Mouse (Mus musculus) embryonic facial prominence, embryonic 14.5 days (tissue): ENCODE results near the gene Tepsin. TPM values are rescaled to one million over a fixed set of nuclear protein-coding genes. Genes with fewer than 3 reads are reported as not detected.

Experiments used
- ATAC-seq: fragments of 200-750 bp; cut with Nextera tagmentation; 2 replicates; pipeline ENCODE4 v1.8.0; 2017; ENCODE audit warnings: low read depth, moderate number of reproducible peaks, moderate TSS enrichment
- DNase-seq: peaks from one replicate; pipeline ENCODE4 v3.0.0-alpha.2; 2015; ENCODE audit warnings: low spot score
- H3K27ac ChIP-seq: fragments of 300-500 bp; sonication (generic); replicated peaks from 2 replicates; pipeline ENCODE4 v1.5.1; 2014; ENCODE audit warnings: low read depth, mild to moderate bottlenecking, low read length, moderate library complexity
- H3K27me3 ChIP-seq: fragments of 300-500 bp; sonication (generic); replicated peaks from 2 replicates; pipeline ENCODE4 v1.6.1; 2014; ENCODE audit warnings: low read length; ENCODE audit not compliant: control insufficient read depth, insufficient read depth
- H3K36me3 ChIP-seq: fragments of 300-500 bp; sonication (generic); 2 replicates; pipeline ENCODE4 v1.6.1; 2014; ENCODE audit warnings: low read length, mixed read lengths; ENCODE audit not compliant: control insufficient read depth, insufficient read depth
- H3K4me1 ChIP-seq: fragments of 300-500 bp; sonication (generic); 2 replicates; pipeline ENCODE4 v1.6.1; 2014; ENCODE audit warnings: antibody characterized with exemption, low read length; ENCODE audit not compliant: control insufficient read depth, insufficient read depth
- H3K4me2 ChIP-seq: fragments of 300-500 bp; sonication (generic); 2 replicates; pipeline ENCODE4 v1.6.1; 2014; ENCODE audit warnings: low read depth, mild to moderate bottlenecking, low read length, moderate library complexity, mixed read lengths
- H3K4me3 ChIP-seq: fragments of 300-500 bp; sonication (generic); 2 replicates; pipeline ENCODE4 v1.5.1; 2014; ENCODE audit warnings: low read depth, mild to moderate bottlenecking, low read length
- H3K9ac ChIP-seq: fragments of 300-500 bp; sonication (generic); 2 replicates; pipeline ENCODE4 v1.6.1; 2014; ENCODE audit warnings: low read depth, mild to moderate bottlenecking, low read length, moderate library complexity, mixed read lengths
- H3K9me3 ChIP-seq: fragments of 300-500 bp; sonication (generic); 2 replicates; pipeline ENCODE4 v1.6.1; 2016; ENCODE audit warnings: low read length; ENCODE audit not compliant: control insufficient read depth
- WGBS: fragments of 180-500 bp; shearing (Covaris S2); extraction: QIAGEN DNeasy Blood & Tissue Kit; methylation state at CpG from one replicate; pipeline ENCODE4 v1.1.7; 2014; 5-methylcytosine and 5-hydroxymethylcytosine counted together
- polyA plus RNA-seq: library from polyadenylated mRNA; unstranded; fragments of >200 nt; fragmentation: Nextera tagmentation; extraction: Ambion mirVana; gene quantifications from 2 replicates; pipeline ENCODE4 v1.2.1, GENCODE M21; 2014

Gene Tepsin
- polyA plus RNA-seq, 1 experiment from 2014 or later, result 13.1 TPM

DNA sequence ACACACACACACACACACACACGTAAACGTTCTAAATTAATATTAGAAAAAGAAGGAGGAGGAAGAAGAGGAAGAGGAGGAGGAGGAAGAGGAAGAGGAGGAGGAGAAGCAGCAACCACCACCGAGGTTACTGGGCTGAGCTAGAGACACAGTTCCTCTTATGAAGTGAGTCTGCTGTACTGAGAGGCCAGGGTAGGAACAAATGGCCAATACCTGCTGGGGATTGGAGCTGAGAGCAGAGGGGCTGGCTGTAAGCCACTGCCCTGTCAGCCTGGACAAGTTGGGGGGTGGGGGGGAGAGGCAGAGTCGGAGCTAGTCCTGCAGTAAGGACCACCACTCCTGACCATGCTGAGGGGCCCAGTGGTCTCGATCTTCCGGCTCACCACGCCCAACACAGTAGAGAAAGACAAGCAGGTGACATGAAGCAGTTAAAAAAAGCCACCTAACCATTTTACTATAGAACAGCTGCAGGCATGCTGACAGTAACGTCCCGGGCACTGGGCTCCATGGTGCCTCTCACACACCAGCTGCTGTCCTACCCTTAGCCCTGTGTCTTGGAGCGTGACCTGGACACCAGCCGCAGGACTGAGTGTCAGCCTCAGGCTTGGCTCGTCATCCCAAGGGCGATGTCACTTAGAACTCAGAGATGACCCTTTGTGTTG, 34.4 kb downstream of the Tepsin start:
- H3K4me3 ChIP-seq, result no peak overlapping the region
- no peak overlapping the region for H3K9ac ChIP-seq
- DNase-seq (no peak), ATAC-seq (no peak)
- no peaks in the 10 kb centered on the region for H3K27me3 ChIP-seq
- no peak overlapping the region for H3K27ac ChIP-seq
- H3K4me1 ChIP-seq, result no peaks in the 10 kb centered on the region
- H3K9me3 ChIP-seq, result no peaks in the 10 kb centered on the region
- 89% methylated on average over 13 of the region's 13 CpGs for WGBS
- H3K36me3 ChIP-seq, result peaks cover 46% of the 10 kb centered on the region
- H3K4me2 ChIP-seq, result no peak overlapping the region

DNA sequence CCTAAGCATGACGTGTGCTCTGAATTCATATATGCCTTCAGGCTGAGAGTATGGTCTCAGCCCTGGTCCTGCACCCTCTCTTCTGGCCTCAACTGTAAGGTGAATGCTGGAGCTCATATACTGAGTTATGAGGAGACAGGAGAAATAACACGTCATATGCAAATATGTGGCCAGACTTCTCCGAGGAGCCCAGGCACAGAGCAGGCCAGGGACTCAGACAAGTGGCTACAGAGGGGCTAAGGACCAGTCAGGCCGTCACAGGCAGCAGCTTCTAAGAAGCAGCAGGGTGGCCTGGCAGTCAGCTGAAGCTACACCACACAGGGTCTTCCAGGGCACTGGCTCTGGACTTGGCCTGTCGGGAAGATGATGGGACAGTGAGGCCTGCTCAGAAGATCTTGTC, 35.2 kb downstream of the Tepsin start:
- peaks cover 43% of the 10 kb centered on the region for H3K36me3 ChIP-seq
- H3K4me1 ChIP-seq, result no peaks in the 10 kb centered on the region
- WGBS, result 78% methylated on average over 5 of the region's 5 CpGs

DNA sequence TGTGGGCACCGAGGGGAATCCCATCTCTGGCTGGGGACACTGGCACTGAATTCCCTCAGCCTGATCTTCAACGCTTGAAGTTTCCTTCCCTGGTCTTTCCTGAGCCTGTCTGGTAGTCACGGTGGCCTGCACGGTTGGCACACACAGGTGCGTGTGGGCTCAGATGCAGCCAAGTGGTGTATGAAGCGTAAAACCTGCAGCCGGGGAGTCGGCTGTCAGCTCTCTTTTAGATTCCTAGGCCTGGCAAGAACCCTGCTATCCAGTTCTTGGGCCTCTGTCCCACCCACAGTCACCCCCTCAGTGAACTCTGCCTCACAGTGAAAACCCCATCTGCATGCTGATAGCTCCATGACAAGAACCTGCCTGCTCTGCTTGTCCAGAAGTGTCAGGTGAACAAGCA, 37.9 kb downstream of the Tepsin start:
- H3K9me3 ChIP-seq, result no peaks in the 10 kb centered on the region
- ATAC-seq, result no peak
- 73% methylated on average over 8 of the region's 8 CpGs for WGBS
- H3K9ac ChIP-seq, result no peak overlapping the region
- no peak overlapping the region for H3K4me2 ChIP-seq
- no peak for DNase-seq
- H3K36me3 ChIP-seq, result peaks cover 18% of the 10 kb centered on the region
- no peak overlapping the region for H3K4me3 ChIP-seq
- H3K27me3 ChIP-seq, result no peaks in the 10 kb centered on the region
- H3K4me1 ChIP-seq, result no peaks in the 10 kb centered on the region
- H3K27ac ChIP-seq, result no peak overlapping the region

More for the DNA sequence above, 35.2 kb downstream of the Tepsin start:
- no peak overlapping the region for H3K4me3 ChIP-seq
- no peak overlapping the region for H3K9ac ChIP-seq
- H3K27me3 ChIP-seq, result no peaks in the 10 kb centered on the region
- ATAC-seq, result no peak
- no peaks in the 10 kb centered on the region for H3K9me3 ChIP-seq
- DNase-seq, result no peak
- no peak overlapping the region for H3K27ac ChIP-seq
- no peak overlapping the region for H3K4me2 ChIP-seq

DNA sequence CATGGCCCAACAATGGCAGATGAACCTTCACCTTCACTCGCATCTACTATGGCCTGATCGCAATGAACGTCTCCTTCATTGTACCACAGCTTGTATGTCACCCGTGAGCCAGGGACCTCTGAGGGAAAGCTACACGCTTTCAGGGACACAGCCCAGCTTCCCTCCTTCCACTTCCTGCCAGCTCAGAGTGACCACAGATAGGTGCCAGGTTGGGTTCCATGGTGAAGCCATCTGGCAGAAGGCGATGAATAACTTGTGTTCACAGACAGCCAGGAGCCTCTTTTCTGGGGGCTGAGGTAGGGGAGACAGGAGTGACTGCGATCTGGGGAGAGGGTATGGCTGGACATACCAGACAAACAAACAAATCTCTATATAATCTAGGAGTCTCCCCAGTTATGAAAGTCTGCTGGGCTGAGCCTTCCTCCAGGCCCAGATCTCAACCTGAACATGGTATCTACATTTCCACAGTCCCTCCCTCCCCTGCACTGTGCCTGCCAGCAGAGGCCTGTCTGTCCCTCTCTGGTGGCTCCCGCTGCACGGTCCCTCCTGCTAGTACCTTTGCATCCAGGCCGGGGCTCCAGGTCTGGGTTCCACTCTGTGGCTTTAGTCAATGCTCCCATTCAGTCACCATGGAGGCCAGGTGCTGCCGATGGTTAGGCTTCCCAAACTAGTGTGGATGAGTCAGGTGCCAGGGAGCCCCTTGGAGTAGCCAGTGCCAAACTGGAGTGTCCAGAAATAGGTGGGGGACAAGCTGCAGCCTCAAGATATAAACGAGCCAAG, 42.4 kb downstream of the Tepsin start:
- WGBS, result 72% methylated on average over 12 of the region's 12 CpGs
- H3K9me3 ChIP-seq, result no peaks in the 10 kb centered on the region
- H3K27ac ChIP-seq, result no peak overlapping the region
- no peak for ATAC-seq
- H3K9ac ChIP-seq, result no peak overlapping the region
- no peaks in the 10 kb centered on the region for H3K27me3 ChIP-seq
- H3K4me1 ChIP-seq, result peaks cover 4% of the 10 kb centered on the region; the same call in 1 of the 2 replicates
- no peak for DNase-seq
- no peak overlapping the region for H3K4me2 ChIP-seq
- H3K36me3 ChIP-seq, result no peaks in the 10 kb centered on the region
- no peak overlapping the region for H3K4me3 ChIP-seq

DNA sequence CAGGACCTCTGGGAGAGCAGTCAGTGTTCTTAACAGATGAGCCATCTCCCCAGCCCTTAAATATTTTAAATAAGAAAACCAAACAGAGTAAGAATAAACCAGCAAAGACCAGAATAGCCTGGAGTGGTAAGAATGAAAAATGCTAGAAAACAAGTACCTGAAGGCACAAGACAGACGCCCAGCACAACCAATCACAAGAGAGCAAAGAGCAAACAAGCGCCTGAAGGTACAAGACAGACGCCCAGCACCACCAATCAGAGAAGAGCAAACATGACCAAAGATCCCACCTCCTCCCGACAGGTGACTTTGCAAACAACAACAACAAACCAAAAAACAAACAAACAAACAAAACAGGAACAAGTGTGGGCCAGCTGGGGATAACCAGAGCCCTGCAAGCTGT, 44.7 kb downstream of the Tepsin start:
- 80% methylated on average over 4 of the region's 4 CpGs for WGBS
- H3K4me1 ChIP-seq, result peaks cover 4% of the 10 kb centered on the region; the same call in 1 of the 2 replicates
- H3K9ac ChIP-seq, result no peak overlapping the region
- DNase-seq (no peak), ATAC-seq (no peak)
- no peak overlapping the region for H3K4me3 ChIP-seq
- no peaks in the 10 kb centered on the region for H3K9me3 ChIP-seq
- no peak overlapping the region for H3K4me2 ChIP-seq
- H3K27me3 ChIP-seq, result peaks cover 3% of the 10 kb centered on the region; the same call in 1 of the 2 replicates
- H3K27ac ChIP-seq, result no peak overlapping the region
- no peaks in the 10 kb centered on the region for H3K36me3 ChIP-seq

DNA sequence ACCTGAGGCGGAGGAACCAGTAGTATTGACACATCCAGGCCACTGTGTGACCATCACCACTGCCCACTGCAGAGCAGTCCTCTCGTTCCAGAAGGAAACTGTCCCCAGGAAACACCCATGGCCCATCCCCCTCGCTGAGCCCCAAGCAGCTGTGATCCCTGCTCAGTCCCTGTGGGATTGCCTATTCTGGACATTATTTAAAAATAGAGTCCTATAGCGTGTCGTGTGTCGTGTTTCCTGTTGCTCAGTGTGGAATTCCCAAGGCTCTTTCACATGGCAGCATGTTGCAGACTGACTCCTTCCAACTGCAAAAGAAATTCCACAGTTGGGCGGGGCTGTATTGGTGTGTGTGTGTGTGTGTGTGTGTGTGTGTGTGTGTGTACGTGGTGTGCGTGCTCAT, 46.3 kb downstream of the Tepsin start:
- Histone ChIP-seq H3K4me2 (no peak overlapping the region), H3K27ac (no peak overlapping the region), H3K4me1 (peaks cover 18% of the 10 kb centered on the region), H3K27me3 (peaks cover 18% of the 10 kb centered on the region), H3K4me3 (no peak overlapping the region), H3K9me3 (no peaks in the 10 kb centered on the region), H3K9ac (no peak overlapping the region), H3K36me3 (no peaks in the 10 kb centered on the region)
- peak; percentile 65 for DNase-seq
- 0 out of 2 replicates have a peak, but pooled peaks have one; percentile 30 for ATAC-seq
- WGBS, result 58% methylated on average over 9 of the region's 9 CpGs

DNA sequence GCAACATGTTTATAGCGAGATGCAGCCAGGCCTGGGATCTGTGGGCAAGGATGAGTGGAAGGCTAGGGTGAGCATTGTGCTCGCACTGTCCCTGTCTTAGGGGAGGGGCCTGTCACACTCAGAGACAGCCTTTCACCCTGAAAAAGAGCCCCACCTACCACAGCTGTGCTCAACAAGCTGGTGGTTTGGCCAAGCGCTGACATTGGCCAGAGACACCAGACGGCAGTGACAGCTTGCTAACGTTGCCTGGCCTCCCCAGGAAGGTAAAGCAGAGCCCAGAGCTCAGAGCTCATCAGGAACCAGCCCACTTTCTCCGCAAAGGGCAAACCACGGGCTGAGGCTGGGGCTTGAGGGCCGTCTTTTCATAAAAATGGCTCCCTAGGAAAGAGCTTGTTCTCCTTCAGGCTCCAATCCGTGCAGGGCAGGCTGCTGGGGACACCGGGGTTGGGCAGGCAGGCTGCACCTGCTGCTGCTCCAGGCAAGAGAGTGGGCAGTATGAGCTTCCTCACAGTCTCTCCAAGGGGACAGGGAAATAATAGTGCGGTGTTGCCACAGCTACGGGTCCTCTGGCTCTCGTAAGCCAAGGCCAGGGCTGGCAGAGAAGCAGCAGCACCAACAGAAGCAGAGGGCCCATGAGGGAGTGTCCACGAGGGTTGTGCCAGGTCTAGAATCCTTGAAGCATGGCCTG, 47.3 kb downstream of the Tepsin start:
- no peaks in the 10 kb centered on the region for H3K9me3 ChIP-seq
- no peak overlapping the region; the same call in 1 of the 2 replicates for H3K27ac ChIP-seq
- no peak overlapping the region for H3K4me2 ChIP-seq
- WGBS, result 49% methylated on average over 14 of the region's 14 CpGs
- ATAC-seq (peak; percentile 43; the same call in 1 of the 2 replicates), DNase-seq (peak; percentile 50)
- no peak overlapping the region for H3K9ac ChIP-seq
- peaks cover 25% of the 10 kb centered on the region for H3K27me3 ChIP-seq
- no peak overlapping the region for H3K4me3 ChIP-seq
- no peaks in the 10 kb centered on the region for H3K36me3 ChIP-seq
- H3K4me1 ChIP-seq, result peaks cover 19% of the 10 kb centered on the region

DNA sequence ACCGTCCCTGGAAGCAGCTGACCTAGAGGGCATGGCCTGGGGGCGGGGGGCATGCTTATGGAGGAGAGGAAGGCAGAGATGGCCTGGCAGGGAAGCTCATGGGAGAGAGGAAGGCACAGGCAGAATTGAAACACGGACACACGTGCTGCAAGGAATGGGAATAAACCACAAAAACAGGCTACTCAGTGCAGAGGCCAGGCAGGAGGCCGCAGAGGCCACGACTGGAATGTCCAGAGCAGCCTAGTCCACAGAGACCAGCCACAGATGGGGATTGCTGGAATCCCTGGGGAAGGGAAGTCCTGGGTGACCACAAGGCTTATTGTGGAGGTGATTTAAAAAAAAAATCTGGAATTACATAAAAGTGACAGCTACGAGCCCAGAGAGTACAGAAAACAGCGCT, 49.5 kb downstream of the Tepsin start:
- Histone ChIP-seq H3K36me3 (no peaks in the 10 kb centered on the region), H3K27me3 (peaks cover 28% of the 10 kb centered on the region), H3K27ac (no peak overlapping the region), H3K4me3 (no peak overlapping the region), H3K4me1 (peaks cover 25% of the 10 kb centered on the region), H3K4me2 (no peak overlapping the region), H3K9ac (no peak overlapping the region), H3K9me3 (no peaks in the 10 kb centered on the region)
- ATAC-seq, result no peak
- no peak for DNase-seq
- 77% methylated on average over 8 of the region's 8 CpGs for WGBS
